Mouse (Mus musculus) megakaryocyte, embryonic 14.5 days (primary cell): Measurements from ENCODE around the gene Krt7. TPM values are rescaled to one million over a fixed set of nuclear protein-coding genes. Genes with fewer than 3 reads are reported as not detected.
A peak's percentile ranks its signal among the peaks of the same experiment; 100 is the strongest.

Experiments
- H3K27me3 ChIP-seq: replicated peaks from 2 replicates; pipeline ENCODE3; 2012; ENCODE audit warnings: inconsistent platforms
- H3K36me3 ChIP-seq: replicated peaks from 2 replicates; pipeline ENCODE3; 2012; ENCODE audit warnings: low read length, inconsistent platforms, mixed read lengths
- H3K4me1 ChIP-seq: 2 replicates; pipeline ENCODE4 v1.6.1; 2012; ENCODE audit warnings: inconsistent platforms
- H3K4me3 ChIP-seq: replicated peaks from 2 replicates; pipeline ENCODE3; 2012; ENCODE audit warnings: moderate library complexity, mild to moderate bottlenecking, inconsistent platforms
- H3K9me3 ChIP-seq: 2 replicates; pipeline ENCODE4 v1.6.1; 2012; ENCODE audit warnings: inconsistent platforms
- FLI1 ChIP-seq: IDR thresholded peaks from 2 replicates; pipeline ENCODE4 v1.6.1; 2012; ENCODE audit warnings: low read length, inconsistent platforms, mixed read lengths
- GATA1 ChIP-seq: IDR thresholded peaks from 3 replicates; pipeline ENCODE4 v1.6.1; 2012; ENCODE audit warnings: mixed read lengths, low read length, inconsistent platforms, borderline replicate concordance
- polyA plus RNA-seq: library from polyadenylated mRNA; stranded (reverse); fragments of >175 nt; gene quantifications from 2 replicates; pipeline ENCODE4 v1.2.3, GENCODE M21; 2012; ENCODE audit warnings: low replicate concordance; ENCODE audit not compliant: insufficient read depth

The Krt7 gene
- polyA plus RNA-seq, 1 experiment: not detected

- H3K9me3 ChIP-seq: no peaks in the 10 kb centered on the region
- peaks cover 47% of the 10 kb centered on the region for H3K4me1 ChIP-seq
- TF ChIP-seq FLI1 (no peak), GATA1 (no peak)
- H3K36me3 ChIP-seq: no peaks in the 10 kb centered on the region
- H3K27me3 ChIP-seq: peaks cover 88% of the 10 kb centered on the region
- no peak overlapping the region for H3K4me3 ChIP-seq
Observed at GRCm38 (mm10) chr15:101368502-101369381, 42.1 kb upstream of the Krt7 start.

GRCm38 (mm10) chr15:101369382-101370100 lies 41.3 kb upstream of the Krt7 start:
- Histone ChIP-seq H3K36me3 (no peaks in the 10 kb centered on the region), H3K9me3 (no peaks in the 10 kb centered on the region), H3K4me1 (peaks cover 48% of the 10 kb centered on the region), H3K4me3 (no peak overlapping the region), H3K27me3 (peaks cover 80% of the 10 kb centered on the region)
- no peak for TF ChIP-seq FLI1
- TF ChIP-seq GATA1: no peak

- H3K4me1 ChIP-seq: peaks cover 54% of the 10 kb centered on the region
- no peak for TF ChIP-seq GATA1
- no peak for TF ChIP-seq FLI1
- H3K36me3 ChIP-seq: no peaks in the 10 kb centered on the region
- no peaks in the 10 kb centered on the region for H3K9me3 ChIP-seq
- H3K27me3 ChIP-seq: peaks cover 77% of the 10 kb centered on the region
- H3K4me3 ChIP-seq: no peak within 1 kb of the TSS
Observed at GRCm38 (mm10) chr15:101370101-101370911, 40.5 kb upstream of the Krt7 start, which contains the start of gene Krt80. Gene Krt80 (minus strand): TSS chr15:101370162.

- TF ChIP-seq GATA1 (no peak), FLI1 (no peak)
- no peaks in the 10 kb centered on the region for H3K9me3 ChIP-seq
- peaks cover 77% of the 10 kb centered on the region for H3K27me3 ChIP-seq
- peaks cover 65% of the 10 kb centered on the region for H3K4me1 ChIP-seq
- no peaks in the 10 kb centered on the region for H3K36me3 ChIP-seq
- H3K4me3 ChIP-seq: peak overlapping the region; percentile 14
Observed at GRCm38 (mm10) chr15:101371141-101371985, 39.5 kb upstream of the Krt7 start.

- peaks cover 76% of the 10 kb centered on the region for H3K27me3 ChIP-seq
- TF ChIP-seq GATA1 (no peak), FLI1 (no peak)
- no peaks in the 10 kb centered on the region for H3K9me3 ChIP-seq
Observed at GRCm38 (mm10) chr15:101372131-101372977, 38.5 kb upstream of the Krt7 start.

GRCm38 (mm10) chr15:101373286-101373898 lies 37.5 kb upstream of the Krt7 start:
- Histone ChIP-seq H3K36me3 (no peaks in the 10 kb centered on the region), H3K4me1 (peaks cover 77% of the 10 kb centered on the region), H3K4me3 (peak overlapping the region; percentile 66), H3K9me3 (no peaks in the 10 kb centered on the region), H3K27me3 (peaks cover 74% of the 10 kb centered on the region)
- TF ChIP-seq GATA1: no peak
- TF ChIP-seq FLI1: no peak

More at GRCm38 (mm10) chr15:101372131-101372977, 38.5 kb upstream of the Krt7 start:
- Histone ChIP-seq H3K36me3 (no peaks in the 10 kb centered on the region), H3K4me3 (no peak overlapping the region), H3K4me1 (peaks cover 70% of the 10 kb centered on the region)

- no peaks in the 10 kb centered on the region for H3K36me3 ChIP-seq
- no peaks in the 10 kb centered on the region for H3K9me3 ChIP-seq
- peaks cover 74% of the 10 kb centered on the region for H3K27me3 ChIP-seq
- peak overlapping the region; percentile 69 for H3K4me3 ChIP-seq
- no peak for TF ChIP-seq FLI1
- TF ChIP-seq GATA1: no peak
- peaks cover 79% of the 10 kb centered on the region for H3K4me1 ChIP-seq
Observed at GRCm38 (mm10) chr15:101374879-101375278, 36.0 kb upstream of the Krt7 start.
